Mouse (Mus musculus): ENCODE measurements around the gene Rtp4.

DNA sequence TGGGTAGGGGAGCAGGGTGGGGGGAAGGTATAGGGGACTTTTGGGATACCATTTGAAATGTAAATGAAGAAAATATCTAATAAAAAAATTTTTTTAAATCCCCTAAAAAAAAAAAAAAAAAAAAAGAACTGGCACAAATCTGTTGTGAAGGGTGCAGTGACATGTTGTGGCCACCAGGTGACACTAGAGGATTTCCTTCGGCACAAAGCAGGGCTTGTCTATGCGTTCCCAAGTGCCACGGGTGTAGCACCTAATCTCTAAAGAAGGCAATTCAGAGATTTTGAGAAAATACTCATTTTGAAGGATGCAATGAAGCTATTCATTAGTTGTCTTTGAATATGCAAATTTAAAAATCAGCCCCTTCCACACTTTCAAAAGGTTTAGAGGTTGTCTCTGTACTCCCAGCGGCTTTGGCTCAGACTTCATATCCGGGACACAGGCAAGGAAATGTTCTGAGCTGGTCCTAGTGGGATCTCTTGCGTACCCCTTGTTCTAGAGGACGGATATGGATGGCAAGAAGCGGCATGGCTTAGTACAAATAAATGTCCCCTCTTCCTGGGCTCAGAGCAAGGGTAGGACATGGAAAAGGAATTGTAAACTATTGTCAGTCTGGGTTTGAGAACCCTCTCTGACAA, 30.4 kb downstream of the Rtp4 start:
- TF ChIP-seq GATA1 (IDR thresholded peaks at IDR 0.05; ENCODE audit: borderline replicate concordance, low read length) (no peak), FLI1 (IDR thresholded peaks at IDR 0.05; ENCODE audit: low read length) (no peak)

All from megakaryocyte, embryonic 14.5 days (primary cell).